Mouse (Mus musculus) thymus, postnatal 25 days (tissue): ENCODE measurements at regions not wholly inside any gene's neighbourhood (a gene's known extent, or its start where the extent isn't known, plus 50 kb on each side); places are given as distances from the start of the nearest gene placed in this dataset.
A peak's percentile ranks its signal among the peaks of the same experiment; 100 is the strongest.

ENCODE experiments used
- DNase-seq: peaks from one replicate; pipeline ENCODE4 v3.0.0; 2022

DNA sequence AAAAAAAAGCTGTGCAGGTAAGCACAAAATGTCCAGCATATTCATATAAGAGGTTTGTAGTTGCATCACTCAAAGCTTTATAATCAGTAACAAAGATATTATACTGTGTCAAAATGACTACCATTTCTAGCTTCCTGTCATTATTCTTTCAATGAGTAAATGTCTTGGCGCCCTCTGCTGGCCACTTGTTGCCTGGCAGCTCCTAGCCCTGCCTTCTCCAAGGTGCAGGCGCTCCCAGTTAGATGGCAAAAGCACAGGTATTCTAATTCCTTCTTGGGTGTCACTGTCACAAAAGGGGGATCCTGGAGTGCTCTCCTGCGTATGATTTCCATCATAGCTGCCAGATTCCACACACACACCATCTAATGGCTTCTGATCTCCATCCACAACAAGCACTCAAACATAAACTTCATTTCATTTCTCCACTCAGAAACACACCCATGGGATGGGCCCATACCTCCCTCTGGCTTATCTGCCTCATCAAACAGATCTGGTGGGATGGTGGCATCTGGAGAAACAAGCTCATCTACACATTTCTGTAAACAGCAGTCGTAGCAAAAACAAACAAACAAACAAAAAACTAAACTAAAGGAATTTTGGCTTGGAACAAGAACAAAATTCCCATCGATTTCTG is 49.9 kb upstream of the Paip1 start:
- DNase-seq, result peak; percentile 79
